Mouse (Mus musculus) urinary bladder, postnatal 25 days (tissue): ENCODE results near the gene 1810010H24Rik.
"Not testable (repeated sequence)": the region's sequence is repeated elsewhere in the genome, so short reads cannot be mapped to it uniquely, and the experiment has no call there.

Experiments
- DNase-seq: peaks from one replicate; pipeline ENCODE4 v3.0.0; 2022; ENCODE audit warnings: low spot score

The 1810010H24Rik gene

DNA sequence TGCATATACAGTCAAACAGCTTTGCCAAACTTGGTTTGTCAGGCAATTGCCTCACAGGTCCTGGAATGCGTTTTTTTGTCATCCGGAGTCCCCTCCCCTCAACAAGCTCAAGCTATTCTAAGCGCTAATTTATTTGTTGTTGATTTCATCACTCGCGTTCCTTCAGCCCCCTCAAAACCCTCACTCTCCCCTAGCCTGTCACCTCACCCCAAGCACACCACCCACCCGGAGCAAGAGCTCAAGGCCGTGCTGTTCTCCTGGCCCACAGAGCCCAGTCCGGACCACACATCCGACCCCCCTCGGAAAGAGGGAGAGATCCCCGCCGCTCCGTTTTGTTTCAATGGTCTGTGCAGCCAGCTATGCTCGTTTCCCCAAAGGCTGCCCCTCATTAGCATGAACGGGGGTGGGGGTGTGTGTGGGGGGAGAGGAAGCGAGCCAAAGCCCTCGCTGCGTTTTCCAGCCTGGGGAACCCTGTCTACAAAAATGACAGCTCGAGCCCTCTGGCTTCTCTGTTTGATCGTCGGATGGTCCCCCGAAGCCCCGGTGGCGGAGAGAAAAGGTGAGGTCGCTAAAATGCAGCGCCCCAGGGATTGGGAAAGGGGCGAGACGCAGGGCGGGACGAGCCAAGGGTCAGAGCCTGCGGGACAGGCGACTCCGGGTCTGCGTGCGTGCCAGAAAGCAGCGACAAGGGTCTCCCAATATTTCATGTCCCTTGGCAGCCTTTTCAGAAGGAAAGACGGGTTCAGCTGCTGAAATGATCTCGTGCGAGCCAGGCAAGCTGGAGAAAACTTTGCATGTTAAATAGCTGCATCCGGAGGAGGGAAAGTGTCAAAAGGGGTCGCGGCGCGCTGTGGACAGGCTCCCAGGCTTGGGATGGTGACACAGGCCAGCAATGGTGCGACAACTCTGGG lies at the start of gene 1810010H24Rik:
Gene 1810010H24Rik, plus strand, starts transcription at position 271 of the 911 bp plus-strand sequence.
- no peak for DNase-seq

DNA sequence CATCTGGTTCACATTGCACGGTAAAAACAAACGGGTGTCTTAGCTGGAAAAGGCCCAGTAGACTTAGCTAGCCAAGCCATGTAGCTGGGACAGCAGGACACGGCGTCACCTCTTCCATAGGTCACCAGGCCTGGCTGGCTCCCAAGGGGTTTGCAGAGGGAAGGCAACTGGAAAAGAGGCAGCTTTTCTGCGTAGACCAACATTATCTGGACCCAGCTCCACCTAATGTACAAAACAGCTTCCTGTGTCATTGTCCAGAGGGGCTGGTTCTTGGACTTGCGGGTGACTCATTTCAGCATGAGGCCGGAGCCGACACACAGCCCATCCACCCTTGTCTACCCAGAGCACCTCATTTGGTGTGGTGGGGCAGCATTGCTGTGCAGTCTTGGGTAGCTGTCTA lies 49.3 kb upstream of the 1810010H24Rik start:
- no peak for DNase-seq

DNA sequence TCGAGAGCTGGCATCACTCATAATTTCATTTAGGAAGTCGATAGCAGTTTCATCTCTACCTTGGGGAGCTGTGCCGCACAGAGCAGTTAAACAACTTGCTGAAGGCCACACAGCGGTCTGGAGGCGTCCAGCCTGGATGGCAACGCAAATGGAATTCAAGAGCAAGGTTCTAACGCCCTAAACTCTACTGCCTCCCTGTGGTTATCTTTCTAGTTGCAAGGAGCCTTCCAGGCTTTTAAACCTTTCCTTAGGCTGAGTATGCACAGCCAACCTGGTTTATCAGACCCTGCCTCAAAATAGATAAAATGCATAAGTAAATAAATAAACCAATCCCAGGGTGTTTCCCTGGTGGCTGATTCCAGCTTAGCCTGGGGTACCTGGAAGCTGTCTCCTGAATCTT lies 45.0 kb upstream of the 1810010H24Rik start:
- peak; percentile 39 for DNase-seq

DNA sequence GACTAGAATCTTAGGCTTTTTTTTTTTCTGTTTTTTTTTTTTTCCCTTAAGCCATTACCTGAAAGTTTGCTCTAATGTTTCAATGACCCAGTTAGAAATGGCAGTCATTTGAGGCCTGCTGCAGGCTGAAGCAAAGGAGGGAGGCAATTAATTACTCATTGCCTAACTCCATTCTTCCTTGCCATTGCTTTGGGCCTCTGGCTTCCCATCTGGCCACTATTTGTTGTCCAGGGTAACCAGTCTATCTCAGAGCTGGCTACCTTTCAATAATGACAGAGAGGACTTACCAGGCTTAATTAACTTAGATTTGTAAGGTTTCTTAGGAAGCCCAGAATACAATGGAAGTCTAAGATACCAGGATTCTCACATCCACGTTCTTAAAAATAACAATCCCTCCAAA lies 43.7 kb upstream of the 1810010H24Rik start:
- no peak for DNase-seq

GRCm38 (mm10) chr11:106982351-106982750 lies 43.1 kb upstream of the 1810010H24Rik start:
- DNase-seq: no peak

- DNase-seq: not testable (repeated sequence)
Observed at GRCm38 (mm10) chr11:106985979-106986604, 39.4 kb upstream of the 1810010H24Rik start.

DNA sequence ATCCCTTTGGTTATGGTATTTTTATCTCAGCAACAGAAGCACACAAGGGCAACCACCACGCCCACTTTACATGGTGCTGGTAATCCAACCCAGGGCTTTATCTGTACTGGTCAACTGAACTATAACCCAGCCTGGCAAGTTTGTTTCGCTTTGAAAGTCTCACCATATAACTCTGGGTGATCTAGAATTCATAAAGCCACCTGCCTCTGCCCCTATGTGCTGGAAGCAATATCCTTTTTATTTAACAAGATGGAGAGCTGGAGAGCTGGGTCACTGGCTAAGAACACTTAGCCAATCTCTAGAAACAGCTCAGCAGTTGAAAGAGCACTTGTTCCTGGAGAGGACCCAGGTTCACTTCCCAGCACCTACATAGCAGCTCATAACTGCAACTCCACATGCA lies 38.1 kb upstream of the 1810010H24Rik start:
- DNase-seq: no peak

GRCm38 (mm10) chr11:106994246-106995085 lies 31.0 kb upstream of the 1810010H24Rik start:
- DNase-seq: no peak

- DNase-seq: not testable (repeated sequence)
Observed at GRCm38 (mm10) chr11:106996492-106996891, 29.0 kb upstream of the 1810010H24Rik start.

GRCm38 (mm10) chr11:106997976-106998375 lies 27.5 kb upstream of the 1810010H24Rik start:
- no peak for DNase-seq

- no peak for DNase-seq
Observed at GRCm38 (mm10) chr11:106998651-106999150, 26.8 kb upstream of the 1810010H24Rik start.

DNA sequence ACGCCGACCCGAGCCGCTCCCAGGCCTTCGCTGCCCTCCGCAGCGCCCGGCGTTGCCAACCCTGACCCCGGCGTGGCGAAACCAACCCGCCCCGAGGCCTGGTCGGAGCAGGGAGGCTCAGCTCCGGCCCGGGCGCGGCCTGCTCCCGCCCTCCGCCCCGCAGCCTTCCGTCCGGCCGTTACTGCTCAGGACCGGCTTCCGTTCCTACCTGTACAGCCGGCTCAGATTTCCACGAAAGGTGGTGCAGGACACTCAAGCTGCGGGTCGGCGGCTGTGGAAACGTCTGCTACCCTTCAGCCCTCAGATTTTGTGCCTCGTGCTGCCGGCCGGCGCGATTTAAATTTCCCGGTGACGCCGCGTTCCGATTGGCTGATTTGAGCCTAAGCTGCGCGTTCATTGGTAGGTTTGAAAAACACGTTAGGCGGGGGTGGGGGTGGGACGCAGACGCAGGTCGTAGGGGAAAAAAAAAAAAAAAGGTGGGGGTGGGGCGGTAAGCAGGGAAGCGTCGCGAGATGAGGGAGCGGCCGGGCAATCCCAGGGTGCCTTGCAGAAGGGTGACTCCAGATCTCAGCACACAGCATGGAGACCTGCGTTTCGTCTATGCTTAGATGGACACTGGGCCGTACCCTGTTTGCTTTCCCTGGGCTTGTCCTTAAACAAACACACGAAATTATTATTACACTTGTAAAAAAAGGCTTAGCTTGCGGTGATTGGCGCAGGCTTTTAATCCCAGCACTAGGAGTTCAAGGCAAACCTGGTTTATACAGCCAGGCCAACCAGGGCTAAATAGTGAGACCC lies 26.1 kb upstream of the 1810010H24Rik start, which contains the start of gene Kpna2:
Gene Kpna2, minus strand, starts transcription at position 391 of the 798 bp plus-strand sequence.
- peak; percentile 82 for DNase-seq

GRCm38 (mm10) chr11:106999949-107000513 lies 25.4 kb upstream of the 1810010H24Rik start:
- DNase-seq: no peak

- no peak for DNase-seq
Observed at GRCm38 (mm10) chr11:107001760-107002675, 23.5 kb upstream of the 1810010H24Rik start.

GRCm38 (mm10) chr11:107005538-107005937 lies 19.9 kb upstream of the 1810010H24Rik start:
- no peak for DNase-seq

DNA sequence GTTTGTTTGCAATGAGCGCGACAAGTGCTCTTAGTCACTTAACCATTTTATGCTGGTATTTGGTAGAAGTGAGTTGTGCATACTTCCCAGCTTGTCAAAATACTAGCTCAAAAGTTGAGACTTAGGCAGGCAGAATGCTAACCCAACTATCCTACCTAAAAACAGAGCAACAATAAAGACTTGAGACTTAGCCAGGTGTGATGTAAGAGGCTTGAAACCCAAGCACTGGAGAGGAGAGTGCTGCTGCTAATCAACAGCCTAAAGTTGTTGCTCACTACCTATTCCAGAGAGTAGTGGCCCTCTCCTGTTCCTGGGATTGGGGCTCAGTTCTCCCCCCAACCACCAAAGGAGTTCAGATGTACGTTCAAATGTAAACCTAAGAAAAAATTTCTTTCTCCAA lies 15.0 kb upstream of the 1810010H24Rik start:
- no peak for DNase-seq

DNA sequence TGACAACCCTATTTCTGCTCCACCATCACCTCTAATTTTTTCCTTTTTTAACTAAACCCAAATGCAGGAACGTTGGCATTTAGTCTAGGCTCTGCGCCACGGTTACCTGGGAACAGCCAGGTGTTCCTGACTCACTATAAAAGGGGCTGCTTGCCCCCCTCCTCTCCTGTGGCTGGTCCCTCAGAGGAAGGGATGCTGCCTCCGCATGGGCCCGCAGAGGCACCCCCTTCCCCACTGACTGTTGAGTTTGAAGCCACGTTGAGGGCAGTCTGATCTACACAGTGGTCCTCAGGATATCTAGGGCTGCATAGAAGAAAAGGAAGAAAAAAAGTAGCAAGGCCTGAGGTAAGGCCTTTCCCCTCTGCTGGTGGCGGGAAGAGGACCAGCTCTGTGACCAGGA lies 14.3 kb upstream of the 1810010H24Rik start:
- DNase-seq: no peak

- DNase-seq: no peak
Observed at GRCm38 (mm10) chr11:107011669-107012323, 13.7 kb upstream of the 1810010H24Rik start.
